Mouse (Mus musculus): Measurements from ENCODE around the gene Cdc42. TPM values are rescaled to one million over a fixed set of nuclear protein-coding genes. Genes with fewer than 3 reads are reported as not detected.

The Cdc42 gene
- polyA plus RNA-seq, 1 experiment: 298 TPM

DNA sequence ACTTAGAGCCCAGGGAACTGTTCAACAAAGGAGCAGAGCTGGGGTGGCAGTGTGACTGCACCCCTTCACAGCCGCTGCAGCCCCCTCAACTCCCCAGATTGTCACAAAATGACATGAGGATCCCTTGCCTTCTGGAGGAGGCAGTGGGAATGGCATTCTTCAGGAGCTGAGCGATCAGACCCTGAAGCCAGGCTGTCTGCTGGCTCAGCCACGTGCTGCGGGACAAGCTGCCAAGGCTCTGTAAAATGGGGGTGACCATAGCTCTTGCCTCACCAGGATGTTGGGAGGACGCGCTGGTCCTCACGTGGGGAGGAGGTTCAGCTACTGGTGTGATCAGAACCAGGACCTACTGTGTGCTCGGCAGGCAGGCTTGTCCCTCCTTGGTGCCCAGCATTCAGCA lies 62.6 kb downstream of the Cdc42 start:
- TF ChIP-seq POLR2AphosphoS2 (IDR thresholded peaks at IDR 0.05; ENCODE audit: insufficient read length, low read depth) (peak; percentile 50), POLR2A (IDR thresholded peaks at IDR 0.05; ENCODE audit: insufficient read length, low read depth) (no peak)
- Histone ChIP-seq H3ac (ENCODE audit: control insufficient read depth, insufficient read length) (no peak overlapping the region), H3K4me3 (no peak overlapping the region), H3K4me2 (ENCODE audit: low read depth) (no peak overlapping the region), H3K36me3 (ENCODE audit: control insufficient read depth, insufficient read depth) (no peaks in the 10 kb centered on the region), H3K27me3 (ENCODE audit: control insufficient read depth, insufficient read depth, insufficient read length) (no peaks in the 10 kb centered on the region), H3K79me2 (ENCODE audit: control insufficient read depth, insufficient read depth) (no peaks in the 10 kb centered on the region)

DNA sequence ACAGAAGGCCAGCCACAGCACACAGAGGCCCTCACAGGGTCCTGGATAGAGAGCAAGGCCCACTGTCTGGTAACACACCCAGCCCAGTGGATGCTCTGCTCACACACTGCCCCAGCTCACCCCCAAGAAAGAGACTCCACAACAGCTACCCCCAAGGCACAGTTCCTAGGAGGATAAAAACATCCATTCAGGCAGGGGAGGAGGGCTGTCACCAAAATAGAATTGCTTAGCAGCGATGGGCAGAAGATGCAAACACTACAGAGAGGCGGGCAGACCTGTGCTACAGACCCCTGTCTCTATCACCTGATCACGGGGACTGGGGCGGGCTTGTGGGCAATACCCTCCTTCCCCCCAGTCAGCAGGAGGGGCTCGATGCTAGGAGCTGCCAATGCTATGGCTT lies 63.0 kb downstream of the Cdc42 start:
- Histone ChIP-seq H3K27me3 (ENCODE audit: control insufficient read depth, insufficient read depth, insufficient read length) (no peaks in the 10 kb centered on the region), H3ac (ENCODE audit: control insufficient read depth, insufficient read length) (no peak overlapping the region), H3K4me2 (ENCODE audit: low read depth) (no peak overlapping the region), H3K79me2 (ENCODE audit: control insufficient read depth, insufficient read depth) (no peaks in the 10 kb centered on the region), H3K4me3 (no peak overlapping the region), H3K36me3 (ENCODE audit: control insufficient read depth, insufficient read depth) (no peaks in the 10 kb centered on the region)
- TF ChIP-seq TCF12 (IDR thresholded peaks at IDR 0.05; ENCODE audit: insufficient read depth, poor library complexity, severe bottlenecking): no peak
- TF ChIP-seq MAX (IDR thresholded peaks at IDR 0.05; ENCODE audit: low read depth): no peak
- TF ChIP-seq MYOD1 (IDR thresholded peaks at IDR 0.05; ENCODE audit: control insufficient read depth in 1 of 3, insufficient read length in 2 of 3, low read depth in 2 of 3): no peak
- TF ChIP-seq TCF3 (IDR thresholded peaks at IDR 0.05; ENCODE audit: insufficient read length, low read depth): no peak
- no peak for TF ChIP-seq REST (IDR thresholded peaks at IDR 0.05; ENCODE audit: insufficient read depth, insufficient read length)
- no peak for TF ChIP-seq USF1 (IDR thresholded peaks at IDR 0.05; ENCODE audit: low read depth)
- no peak for TF ChIP-seq CEBPB (IDR thresholded peaks at IDR 0.05; ENCODE audit: insufficient read depth, poor library complexity, severe bottlenecking)
- TF ChIP-seq E2F4 (IDR thresholded peaks at IDR 0.05; ENCODE audit: insufficient read depth): no peak
- no peak for TF ChIP-seq POLR2A (IDR thresholded peaks at IDR 0.05; ENCODE audit: insufficient read length, low read depth)
- no peak for TF ChIP-seq MYOG (IDR thresholded peaks at IDR 0.05; ENCODE audit: control insufficient read depth in 1 of 3, insufficient read depth in 1 of 3, insufficient read length in 2 of 3, low read depth in 2 of 3)
- no peak for TF ChIP-seq SRF (IDR thresholded peaks at IDR 0.05; ENCODE audit: control insufficient read depth, insufficient read length, low read depth)
- no peak for TF ChIP-seq POLR2AphosphoS2 (IDR thresholded peaks at IDR 0.05; ENCODE audit: insufficient read length, low read depth)

DNA sequence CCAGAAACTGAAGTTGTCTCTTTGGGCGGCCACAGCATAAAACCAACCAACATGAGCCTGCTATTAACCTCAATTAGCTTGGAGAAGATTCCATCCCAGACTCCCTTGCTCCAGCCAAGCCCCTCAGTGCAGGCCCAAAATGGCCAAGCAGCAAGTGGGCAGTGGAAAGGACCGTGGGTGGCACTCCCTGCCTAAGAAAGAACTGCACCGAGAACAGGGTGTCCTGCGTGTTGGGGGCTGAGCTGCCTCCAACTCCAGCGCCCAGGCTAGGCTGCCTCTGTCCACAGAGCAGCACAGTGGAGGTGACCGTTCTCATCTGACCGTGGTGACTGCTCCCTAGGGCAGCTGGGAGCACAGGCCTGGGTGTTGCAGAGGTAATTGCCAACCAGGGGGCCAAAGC lies 63.5 kb downstream of the Cdc42 start:
- TF ChIP-seq POLR2A (IDR thresholded peaks at IDR 0.05; ENCODE audit: insufficient read length, low read depth) (no peak), REST (IDR thresholded peaks at IDR 0.05; ENCODE audit: insufficient read depth, insufficient read length) (no peak), USF1 (IDR thresholded peaks at IDR 0.05; ENCODE audit: low read depth) (no peak), TCF12 (IDR thresholded peaks at IDR 0.05; ENCODE audit: insufficient read depth, poor library complexity, severe bottlenecking) (no peak), SRF (IDR thresholded peaks at IDR 0.05; ENCODE audit: control insufficient read depth, insufficient read length, low read depth) (no peak), TCF3 (IDR thresholded peaks at IDR 0.05; ENCODE audit: insufficient read length, low read depth) (no peak), CEBPB (IDR thresholded peaks at IDR 0.05; ENCODE audit: insufficient read depth, poor library complexity, severe bottlenecking) (no peak), MYOD1 (IDR thresholded peaks at IDR 0.05; ENCODE audit: control insufficient read depth in 1 of 3, insufficient read length in 2 of 3, low read depth in 2 of 3) (no peak), POLR2AphosphoS2 (IDR thresholded peaks at IDR 0.05; ENCODE audit: insufficient read length, low read depth) (no peak), E2F4 (IDR thresholded peaks at IDR 0.05; ENCODE audit: insufficient read depth) (no peak), MYOG (IDR thresholded peaks at IDR 0.05; ENCODE audit: control insufficient read depth in 1 of 3, insufficient read depth in 1 of 3, insufficient read length in 2 of 3, low read depth in 2 of 3) (no peak), MAX (IDR thresholded peaks at IDR 0.05; ENCODE audit: low read depth) (no peak)
- Histone ChIP-seq H3K79me2 (ENCODE audit: control insufficient read depth, insufficient read depth) (no peaks in the 10 kb centered on the region), H3ac (ENCODE audit: control insufficient read depth, insufficient read length) (no peak overlapping the region), H3K4me3 (no peak overlapping the region), H3K4me2 (ENCODE audit: low read depth) (no peak overlapping the region), H3K36me3 (ENCODE audit: control insufficient read depth, insufficient read depth) (no peaks in the 10 kb centered on the region), H3K27me3 (ENCODE audit: control insufficient read depth, insufficient read depth, insufficient read length) (no peaks in the 10 kb centered on the region)

DNA sequence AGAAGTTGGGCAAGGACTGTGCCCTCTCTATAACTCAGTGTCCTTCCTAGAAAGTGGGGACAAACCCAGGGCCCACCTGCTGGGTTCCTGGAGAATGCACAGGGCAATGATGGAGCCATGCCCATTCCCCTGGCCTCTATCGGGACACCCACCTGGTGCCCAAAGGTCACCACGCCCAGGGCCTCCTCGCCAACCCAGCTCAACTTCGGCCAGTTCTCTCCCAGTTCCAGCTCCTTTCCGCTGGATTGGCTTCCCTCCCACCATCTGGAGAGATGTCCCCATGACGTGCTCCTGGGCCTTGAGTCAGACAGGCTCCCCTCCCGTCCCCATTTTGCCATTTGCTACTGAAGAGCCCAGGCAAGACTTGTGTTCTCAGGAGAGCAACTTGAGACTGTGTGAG lies 64.9 kb downstream of the Cdc42 start:
- H3K79me2 ChIP-seq (ENCODE audit: control insufficient read depth, insufficient read depth): no peaks in the 10 kb centered on the region
- H3K4me2 ChIP-seq (ENCODE audit: low read depth): no peak overlapping the region
- no peak overlapping the region for H3K4me3 ChIP-seq
- H3K36me3 ChIP-seq (ENCODE audit: control insufficient read depth, insufficient read depth): no peaks in the 10 kb centered on the region
- H3K27me3 ChIP-seq (ENCODE audit: control insufficient read depth, insufficient read depth, insufficient read length): no peaks in the 10 kb centered on the region
- TF ChIP-seq SRF (IDR thresholded peaks at IDR 0.05; ENCODE audit: control insufficient read depth, insufficient read length, low read depth): no peak
- no peak for TF ChIP-seq MAX (IDR thresholded peaks at IDR 0.05; ENCODE audit: low read depth)
- no peak for TF ChIP-seq MYOG (IDR thresholded peaks at IDR 0.05; ENCODE audit: control insufficient read depth in 1 of 3, insufficient read depth in 1 of 3, insufficient read length in 2 of 3, low read depth in 2 of 3)
- no peak for TF ChIP-seq MYOD1 (IDR thresholded peaks at IDR 0.05; ENCODE audit: control insufficient read depth in 1 of 3, insufficient read length in 2 of 3, low read depth in 2 of 3)
- TF ChIP-seq REST (IDR thresholded peaks at IDR 0.05; ENCODE audit: insufficient read depth, insufficient read length): no peak
- no peak for TF ChIP-seq POLR2AphosphoS2 (IDR thresholded peaks at IDR 0.05; ENCODE audit: insufficient read length, low read depth)
- TF ChIP-seq E2F4 (IDR thresholded peaks at IDR 0.05; ENCODE audit: insufficient read depth): no peak
- TF ChIP-seq USF1 (IDR thresholded peaks at IDR 0.05; ENCODE audit: low read depth): no peak
- no peak for TF ChIP-seq TCF12 (IDR thresholded peaks at IDR 0.05; ENCODE audit: insufficient read depth, poor library complexity, severe bottlenecking)
- no peak for TF ChIP-seq TCF3 (IDR thresholded peaks at IDR 0.05; ENCODE audit: insufficient read length, low read depth)
- no peak for TF ChIP-seq CEBPB (IDR thresholded peaks at IDR 0.05; ENCODE audit: insufficient read depth, poor library complexity, severe bottlenecking)
- no peak overlapping the region for H3ac ChIP-seq (ENCODE audit: control insufficient read depth, insufficient read length)

DNA sequence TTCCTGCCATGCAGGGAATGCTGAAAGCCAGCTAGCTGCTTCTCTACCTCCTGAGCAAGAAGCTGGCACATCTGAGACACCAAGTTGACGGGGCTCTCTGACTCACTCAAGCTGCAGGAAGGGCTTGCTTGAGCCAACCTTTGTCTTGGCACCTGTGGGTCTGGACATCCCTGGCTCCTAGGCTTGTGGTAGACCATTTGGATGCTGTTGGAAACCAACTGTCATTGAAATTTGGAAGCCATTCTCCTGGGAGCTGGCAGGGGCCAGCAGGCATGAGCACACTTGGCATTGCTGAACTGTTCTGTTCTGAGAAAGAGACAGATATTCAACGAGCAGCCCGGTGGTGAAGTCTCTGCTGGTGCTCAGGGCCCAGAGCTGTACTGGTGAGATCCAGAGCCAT lies 67.3 kb downstream of the Cdc42 start:
- no peaks in the 10 kb centered on the region for H3K36me3 ChIP-seq (ENCODE audit: control insufficient read depth, insufficient read depth)
- TF ChIP-seq MYOG (IDR thresholded peaks at IDR 0.05; ENCODE audit: control insufficient read depth in 1 of 3, insufficient read depth in 1 of 3, insufficient read length in 2 of 3, low read depth in 2 of 3) (no peak), MYOD1 (IDR thresholded peaks at IDR 0.05; ENCODE audit: control insufficient read depth in 1 of 3, insufficient read length in 2 of 3, low read depth in 2 of 3) (no peak), POLR2A (IDR thresholded peaks at IDR 0.05; ENCODE audit: insufficient read length, low read depth) (no peak), TCF3 (IDR thresholded peaks at IDR 0.05; ENCODE audit: insufficient read length, low read depth) (no peak), E2F4 (IDR thresholded peaks at IDR 0.05; ENCODE audit: insufficient read depth) (no peak), SRF (IDR thresholded peaks at IDR 0.05; ENCODE audit: control insufficient read depth, insufficient read length, low read depth) (no peak), TCF12 (IDR thresholded peaks at IDR 0.05; ENCODE audit: insufficient read depth, poor library complexity, severe bottlenecking) (no peak), MAX (IDR thresholded peaks at IDR 0.05; ENCODE audit: low read depth) (no peak), CEBPB (IDR thresholded peaks at IDR 0.05; ENCODE audit: insufficient read depth, poor library complexity, severe bottlenecking) (no peak)
- no peaks in the 10 kb centered on the region for H3K79me2 ChIP-seq (ENCODE audit: control insufficient read depth, insufficient read depth)
- H3K4me3 ChIP-seq: no peak overlapping the region
- no peak overlapping the region for H3ac ChIP-seq (ENCODE audit: control insufficient read depth, insufficient read length)
- H3K4me2 ChIP-seq (ENCODE audit: low read depth): no peak overlapping the region
- no peaks in the 10 kb centered on the region for H3K27me3 ChIP-seq (ENCODE audit: control insufficient read depth, insufficient read depth, insufficient read length)
